Mouse (Mus musculus): ENCODE measurements around the gene Il10ra.

GRCm38 (mm10) chr9:45261872-45262271 lies 7.1 kb downstream of the Il10ra start:
- TF ChIP-seq CTCF (IDR thresholded peaks at IDR 0.05; ENCODE audit: insufficient read depth, low read depth, low read length) (no peak), POLR2A (IDR thresholded peaks at IDR 0.05; ENCODE audit: insufficient read depth, low read depth, low read length) (no peak)

All from olfactory bulb, adult 2 months (tissue).